Mouse (Mus musculus): ENCODE data around the gene Icam4. TPM values are rescaled to one million over a fixed set of nuclear protein-coding genes. Genes with fewer than 3 reads are reported as not detected.

Icam4 gene
- 3.6 and 5.3 TPM in 2 replicates for polyA plus RNA-seq (2014; fragmentation: Nextera tagmentation; extraction: Ambion mirVana)

GRCm38 (mm10) chr9:21029291-21030054, at the start of gene Icam4:
Gene Icam4, plus strand, starts transcription at chr9:21029373.
- peak within 1 kb of the TSS; percentile 41 for H3K9ac ChIP-seq (ENCODE audit: low read length)
- whole genome bisulfite sequencing, result 2% methylated on average over 37 of the region's 37 CpGs
- peak within 1 kb of the TSS; percentile 20; the same call in 1 of the 2 replicates for H3K4me3 ChIP-seq (ENCODE audit: low read depth, low read length)
- ATAC-seq (ENCODE audit: insufficient number of reproducible peaks, low FRiP score, low TSS enrichment, low read depth) (no peak), DNase-seq (ENCODE audit: low spot score) (peak; percentile 87)
- H3K27me3 ChIP-seq (ENCODE audit: control insufficient read depth, insufficient read depth, low read length), result peaks cover 54% of the 10 kb centered on the region
- H3K9me3 ChIP-seq (ENCODE audit: control insufficient read depth, low read length), result no peaks in the 10 kb centered on the region
- peaks cover 19% of the 10 kb centered on the region for H3K4me1 ChIP-seq (ENCODE audit: control insufficient read depth, insufficient read depth, low read length)
- peak within 1 kb of the TSS; percentile 50 for H3K4me2 ChIP-seq (ENCODE audit: low read depth, severe bottlenecking)
- no peaks in the 10 kb centered on the region for H3K36me3 ChIP-seq (ENCODE audit: control insufficient read depth, insufficient read depth, low read length)
- no peak within 1 kb of the TSS for H3K27ac ChIP-seq (replicated peaks; ENCODE audit: low read depth, low read length)

- no peaks in the 10 kb centered on the region for H3K36me3 ChIP-seq (ENCODE audit: control insufficient read depth, insufficient read depth, low read length)
- DNase-seq (ENCODE audit: low spot score) (no peak), ATAC-seq (ENCODE audit: insufficient number of reproducible peaks, low FRiP score, low TSS enrichment, low read depth) (no peak)
- H3K4me3 ChIP-seq (ENCODE audit: low read depth, low read length), result no peak overlapping the region
- peaks cover 17% of the 10 kb centered on the region for H3K4me1 ChIP-seq (ENCODE audit: control insufficient read depth, insufficient read depth, low read length)
- H3K9me3 ChIP-seq (ENCODE audit: control insufficient read depth, low read length), result no peaks in the 10 kb centered on the region
- H3K4me2 ChIP-seq (ENCODE audit: low read depth, severe bottlenecking), result no peak overlapping the region
- no peak overlapping the region for H3K27ac ChIP-seq (replicated peaks; ENCODE audit: low read depth, low read length)
- WGBS, result 92% methylated on average over 7 of the region's 7 CpGs
- H3K9ac ChIP-seq (ENCODE audit: low read length), result no peak overlapping the region
- H3K27me3 ChIP-seq (ENCODE audit: control insufficient read depth, insufficient read depth, low read length), result no peaks in the 10 kb centered on the region
Measured at GRCm38 (mm10) chr9:20979769-20980168, 49.4 kb upstream of the Icam4 start.

- Histone ChIP-seq H3K36me3 (ENCODE audit: control insufficient read depth, insufficient read depth, low read length) (no peaks in the 10 kb centered on the region), H3K27me3 (ENCODE audit: control insufficient read depth, insufficient read depth, low read length) (no peaks in the 10 kb centered on the region), H3K27ac (replicated peaks; ENCODE audit: low read depth, low read length) (no peak overlapping the region), H3K4me2 (ENCODE audit: low read depth, severe bottlenecking) (no peak overlapping the region), H3K9ac (ENCODE audit: low read length) (no peak overlapping the region; the same call in 1 of the 2 replicates), H3K4me1 (ENCODE audit: control insufficient read depth, insufficient read depth, low read length) (peaks cover 4% of the 10 kb centered on the region; the same call in 1 of the 2 replicates), H3K9me3 (ENCODE audit: control insufficient read depth, low read length) (no peaks in the 10 kb centered on the region), H3K4me3 (ENCODE audit: low read depth, low read length) (no peak overlapping the region)
- WGBS, result 72% methylated on average over 3 of the region's 3 CpGs
- DNase-seq (ENCODE audit: low spot score) (no peak), ATAC-seq (ENCODE audit: insufficient number of reproducible peaks, low FRiP score, low TSS enrichment, low read depth) (no peak)
Measured at GRCm38 (mm10) chr9:20982171-20982570, 47.0 kb upstream of the Icam4 start.

GRCm38 (mm10) chr9:20983169-20983568, 46.0 kb upstream of the Icam4 start:
- Histone ChIP-seq H3K9me3 (ENCODE audit: control insufficient read depth, low read length) (no peaks in the 10 kb centered on the region), H3K4me3 (ENCODE audit: low read depth, low read length) (no peak overlapping the region), H3K9ac (ENCODE audit: low read length) (no peak overlapping the region), H3K4me2 (ENCODE audit: low read depth, severe bottlenecking) (no peak overlapping the region), H3K4me1 (ENCODE audit: control insufficient read depth, insufficient read depth, low read length) (0 out of 2 replicates have a peak, but pooled peaks cover 3% of the 10 kb centered on the region), H3K27me3 (ENCODE audit: control insufficient read depth, insufficient read depth, low read length) (no peaks in the 10 kb centered on the region), H3K27ac (replicated peaks; ENCODE audit: low read depth, low read length) (no peak overlapping the region), H3K36me3 (ENCODE audit: control insufficient read depth, insufficient read depth, low read length) (no peaks in the 10 kb centered on the region)
- WGBS, result 57% methylated on average over 5 of the region's 5 CpGs
- no peak for DNase-seq (ENCODE audit: low spot score)
- ATAC-seq (ENCODE audit: insufficient number of reproducible peaks, low FRiP score, low TSS enrichment, low read depth), result no peak

GRCm38 (mm10) chr9:20986952-20987686, 42.1 kb upstream of the Icam4 start:
- Histone ChIP-seq H3K27me3 (ENCODE audit: control insufficient read depth, insufficient read depth, low read length) (no peaks in the 10 kb centered on the region), H3K27ac (replicated peaks; ENCODE audit: low read depth, low read length) (no peak overlapping the region), H3K4me2 (ENCODE audit: low read depth, severe bottlenecking) (no peak overlapping the region), H3K36me3 (ENCODE audit: control insufficient read depth, insufficient read depth, low read length) (no peaks in the 10 kb centered on the region), H3K4me3 (ENCODE audit: low read depth, low read length) (no peak overlapping the region), H3K9me3 (ENCODE audit: control insufficient read depth, low read length) (no peaks in the 10 kb centered on the region), H3K9ac (ENCODE audit: low read length) (no peak overlapping the region), H3K4me1 (ENCODE audit: control insufficient read depth, insufficient read depth, low read length) (no peaks in the 10 kb centered on the region)
- ATAC-seq (ENCODE audit: insufficient number of reproducible peaks, low FRiP score, low TSS enrichment, low read depth) (no peak), DNase-seq (ENCODE audit: low spot score) (no peak)
- 59% methylated on average over 15 of the region's 15 CpGs for WGBS

- no peak for ATAC-seq (ENCODE audit: insufficient number of reproducible peaks, low FRiP score, low TSS enrichment, low read depth)
Measured at GRCm38 (mm10) chr9:20987953-20988352, 41.2 kb upstream of the Icam4 start.

GRCm38 (mm10) chr9:20990861-20991260, 38.3 kb upstream of the Icam4 start:
- DNase-seq (ENCODE audit: low spot score) (peak; percentile 74), ATAC-seq (ENCODE audit: insufficient number of reproducible peaks, low FRiP score, low TSS enrichment, low read depth) (0 out of 2 replicates have a peak, but pooled peaks have one; percentile 42)
- no peaks in the 10 kb centered on the region for H3K27me3 ChIP-seq (ENCODE audit: control insufficient read depth, insufficient read depth, low read length)
- H3K27ac ChIP-seq (replicated peaks; ENCODE audit: low read depth, low read length), result 0 out of 2 replicates have a peak overlapping the region, but pooled peaks have one; percentile 5
- no peak overlapping the region for H3K4me3 ChIP-seq (ENCODE audit: low read depth, low read length)
- no peaks in the 10 kb centered on the region for H3K36me3 ChIP-seq (ENCODE audit: control insufficient read depth, insufficient read depth, low read length)
- H3K4me1 ChIP-seq (ENCODE audit: control insufficient read depth, insufficient read depth, low read length), result no peaks in the 10 kb centered on the region
- H3K9me3 ChIP-seq (ENCODE audit: control insufficient read depth, low read length), result no peaks in the 10 kb centered on the region
- 4% methylated on average over 10 of the region's 10 CpGs for WGBS
- peak overlapping the region; percentile 14; the same call in 1 of the 2 replicates for H3K9ac ChIP-seq (ENCODE audit: low read length)
- peak overlapping the region; percentile 15; the same call in 1 of the 2 replicates for H3K4me2 ChIP-seq (ENCODE audit: low read depth, severe bottlenecking)

More at GRCm38 (mm10) chr9:20987953-20988352, 41.2 kb upstream of the Icam4 start:
- Histone ChIP-seq H3K36me3 (ENCODE audit: control insufficient read depth, insufficient read depth, low read length) (no peaks in the 10 kb centered on the region), H3K4me1 (ENCODE audit: control insufficient read depth, insufficient read depth, low read length) (no peaks in the 10 kb centered on the region), H3K9ac (ENCODE audit: low read length) (no peak overlapping the region), H3K9me3 (ENCODE audit: control insufficient read depth, low read length) (no peaks in the 10 kb centered on the region), H3K27ac (replicated peaks; ENCODE audit: low read depth, low read length) (no peak overlapping the region), H3K4me3 (ENCODE audit: low read depth, low read length) (no peak overlapping the region), H3K4me2 (ENCODE audit: low read depth, severe bottlenecking) (no peak overlapping the region), H3K27me3 (ENCODE audit: control insufficient read depth, insufficient read depth, low read length) (no peaks in the 10 kb centered on the region)
- no peak for DNase-seq (ENCODE audit: low spot score)
- 20% methylated on average over 7 of the region's 7 CpGs for WGBS

GRCm38 (mm10) chr9:20991587-20991986, 37.6 kb upstream of the Icam4 start:
- no peak overlapping the region for H3K27ac ChIP-seq (replicated peaks; ENCODE audit: low read depth, low read length)
- WGBS, result 84% methylated on average over 4 of the region's 4 CpGs
- H3K4me1 ChIP-seq (ENCODE audit: control insufficient read depth, insufficient read depth, low read length), result no peaks in the 10 kb centered on the region
- H3K9ac ChIP-seq (ENCODE audit: low read length), result no peak overlapping the region
- no peaks in the 10 kb centered on the region for H3K27me3 ChIP-seq (ENCODE audit: control insufficient read depth, insufficient read depth, low read length)
- ATAC-seq (ENCODE audit: insufficient number of reproducible peaks, low FRiP score, low TSS enrichment, low read depth) (no peak), DNase-seq (ENCODE audit: low spot score) (no peak)
- H3K9me3 ChIP-seq (ENCODE audit: control insufficient read depth, low read length), result no peaks in the 10 kb centered on the region
- H3K4me2 ChIP-seq (ENCODE audit: low read depth, severe bottlenecking), result no peak overlapping the region
- no peak overlapping the region for H3K4me3 ChIP-seq (ENCODE audit: low read depth, low read length)
- H3K36me3 ChIP-seq (ENCODE audit: control insufficient read depth, insufficient read depth, low read length), result no peaks in the 10 kb centered on the region
